Mouse (Mus musculus): ENCODE measurements around the gene Trpm4. TPM values are rescaled to one million over a fixed set of nuclear protein-coding genes. Genes with fewer than 3 reads are reported as not detected.
"Not testable (repeated sequence)": the region's sequence is repeated elsewhere in the genome, so short reads cannot be mapped to it uniquely, and the experiment has no call there.

Gene Trpm4
- 9.3 and 14.2 TPM in 2 replicates for total RNA-seq (2021)
- long read RNA-seq, full-length matches to known transcripts, result 7 of 14 reads
- long read RNA-seq, partial matches to known transcripts, result 5 of 14 reads
- long read RNA-seq, other reads (novel, unspliced or antisense), result 2 of 14 reads

- DNase-seq, result peak; percentile 85
These were observed at the start of gene Trpm4 for GRCm38 (mm10) chr7:45333431-45333982. Trpm4 (minus strand) TSS chr7:45333780.

- no peak for DNase-seq
These were observed 42.5 kb upstream of the Trpm4 start for GRCm38 (mm10) chr7:45376057-45376456.

DNA sequence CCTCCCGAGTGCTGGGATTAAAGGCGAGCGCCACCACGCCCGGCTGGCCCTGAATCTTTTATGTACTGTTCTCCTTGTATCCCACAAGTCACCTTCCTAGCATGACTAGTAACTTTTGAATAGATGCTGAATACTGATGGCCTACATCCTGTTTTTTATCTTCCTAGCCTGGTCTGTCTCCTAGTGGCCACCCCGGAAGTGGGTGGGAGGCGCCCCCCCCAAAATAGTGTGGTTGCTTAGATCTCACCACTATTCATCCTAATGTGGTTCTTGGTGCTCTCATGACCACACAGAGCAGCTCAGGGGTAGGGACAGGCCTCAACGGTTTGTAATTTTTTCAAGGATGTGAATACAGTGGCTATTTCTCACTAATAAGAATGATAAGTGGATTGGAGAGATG lies 41.0 kb upstream of the Trpm4 start:
- DNase-seq, result no peak

GRCm38 (mm10) chr7:45372371-45372770 lies 38.8 kb upstream of the Trpm4 start:
- no peak for DNase-seq

GRCm38 (mm10) chr7:45370475-45371311 lies 37.1 kb upstream of the Trpm4 start, which contains the start of gene Lin7b:
Lin7b (minus strand) TSS chr7:45370583.
- peak; percentile 91 for DNase-seq

DNA sequence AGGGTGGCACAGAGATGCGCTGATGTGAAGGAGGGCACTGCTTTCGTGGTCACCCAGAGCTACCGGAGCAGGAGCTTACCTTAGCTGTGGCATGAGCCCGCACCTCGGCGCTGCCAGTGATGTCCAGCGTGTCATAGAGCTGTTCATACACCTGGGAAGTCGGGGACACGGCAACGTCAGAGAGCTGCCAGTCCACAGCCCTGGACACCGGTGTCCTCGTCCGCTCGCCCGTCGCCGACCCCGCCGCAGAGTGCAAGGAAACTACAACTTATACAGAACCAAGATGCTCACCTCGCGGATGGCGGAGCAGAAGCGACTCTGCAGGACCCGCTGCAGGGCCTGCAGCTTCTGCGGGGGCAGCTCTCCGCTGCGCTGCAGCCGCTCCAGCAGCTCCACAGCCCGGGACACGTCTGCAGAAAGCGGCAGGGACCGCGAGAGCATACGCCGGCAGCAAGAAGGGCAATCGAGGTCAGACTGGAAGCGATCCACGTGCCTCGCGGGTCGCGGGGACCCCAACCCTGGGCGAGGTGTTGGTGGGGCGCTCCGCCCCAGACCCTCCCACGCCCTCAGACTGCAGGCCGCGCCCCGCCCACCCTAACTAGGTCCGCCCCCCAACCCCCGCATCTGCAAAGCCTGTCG lies 36.4 kb upstream of the Trpm4 start:
- no peak for DNase-seq

DNA sequence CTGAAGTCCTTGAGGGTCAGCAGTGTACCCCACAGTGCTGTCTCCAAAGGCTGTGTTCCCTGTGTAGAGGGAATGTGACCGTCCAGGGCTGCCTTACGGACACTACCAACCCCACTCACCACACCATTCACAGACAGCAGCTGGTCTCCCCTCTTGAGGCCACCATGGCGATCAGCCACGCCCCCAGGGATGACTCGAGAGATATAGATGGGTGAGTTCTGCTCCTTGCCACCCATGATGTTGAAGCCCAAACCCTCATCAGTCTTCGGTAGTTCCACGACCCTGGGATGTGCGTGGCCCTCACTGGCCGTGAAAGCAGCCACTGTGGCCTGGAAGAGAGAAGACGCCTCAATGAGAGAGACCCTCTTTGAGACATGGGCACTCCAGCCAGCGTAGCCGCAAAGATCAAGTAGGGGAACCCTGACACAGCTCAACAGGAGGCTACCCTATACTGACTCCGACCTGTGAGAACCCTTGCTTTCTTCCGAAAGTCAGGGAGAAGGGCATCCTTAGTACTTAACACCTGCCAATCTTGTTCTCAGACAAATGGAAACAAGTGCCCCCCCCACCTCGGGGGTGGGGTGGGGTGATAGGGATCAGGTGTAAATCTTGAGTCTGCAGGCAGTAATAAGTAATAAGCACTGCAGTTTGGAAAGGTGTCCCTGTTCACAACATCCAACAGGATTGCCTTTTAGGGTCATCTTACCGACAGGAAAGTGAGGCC lies 35.6 kb upstream of the Trpm4 start:
- DNase-seq, result no peak

- DNase-seq, result no peak
These were observed 34.6 kb upstream of the Trpm4 start for GRCm38 (mm10) chr7:45368178-45368577.

DNA sequence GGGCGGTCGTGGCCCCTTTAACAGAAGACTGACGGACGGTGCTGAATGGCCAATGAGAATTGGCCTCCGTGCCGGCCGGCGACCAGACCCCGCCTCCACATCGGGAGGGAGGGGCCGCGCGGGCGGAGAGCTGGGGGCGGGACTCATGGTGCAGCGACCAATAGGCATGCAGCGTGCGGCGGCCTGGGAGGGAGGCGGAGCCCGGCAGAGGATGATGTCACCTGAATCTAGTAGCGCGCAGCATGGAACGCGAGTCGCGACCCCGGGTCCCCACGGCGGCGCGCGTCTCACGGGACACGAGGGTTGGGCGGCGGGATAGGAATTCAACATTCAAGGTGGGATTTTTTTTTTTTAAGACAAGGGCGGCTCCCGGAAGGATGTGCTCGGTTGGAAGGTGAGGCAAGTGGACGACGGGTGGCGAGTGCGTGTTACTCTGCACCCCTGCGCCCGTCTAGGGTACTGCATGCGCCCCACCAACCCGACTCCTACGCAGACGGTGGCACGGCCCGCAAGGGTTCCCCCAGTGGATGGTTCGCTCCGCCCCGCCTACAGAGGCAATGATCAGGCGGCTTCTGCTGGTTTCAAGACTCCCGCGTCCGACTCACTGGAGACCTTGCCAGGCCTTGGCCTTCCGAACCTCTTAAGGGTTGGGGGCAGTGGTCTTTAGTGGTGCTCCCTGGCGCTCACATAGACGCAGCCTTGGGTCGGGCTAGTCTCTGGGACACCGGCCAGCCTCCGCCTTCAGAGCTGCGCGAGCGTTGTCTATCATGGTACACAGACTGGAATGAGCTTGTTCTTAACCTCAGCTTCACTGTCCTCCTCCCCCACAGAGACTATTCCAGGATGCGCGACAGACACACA lies 33.7 kb upstream of the Trpm4 start:
- peak; percentile 98 for DNase-seq

DNA sequence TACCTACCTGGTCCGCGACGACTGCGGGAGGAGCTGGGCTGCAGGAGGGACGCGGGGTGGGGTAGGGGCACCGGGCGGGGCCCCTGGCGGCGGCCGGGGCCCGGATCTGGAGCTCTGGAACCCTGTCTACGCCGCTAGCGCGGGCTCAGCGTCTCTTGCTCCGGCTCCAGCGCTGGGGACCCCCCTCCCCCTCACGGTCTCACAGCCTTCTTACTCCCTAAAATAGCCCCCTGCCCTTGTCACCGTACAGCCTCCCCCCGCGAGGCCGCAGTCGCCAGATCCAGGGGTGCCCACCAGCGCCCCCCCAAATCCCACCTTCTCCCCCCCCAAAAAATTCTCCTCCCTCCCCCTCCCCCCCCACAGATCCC lies 33.1 kb upstream of the Trpm4 start, which contains the start of gene Ppfia3:
Gene Ppfia3 (minus strand): TSS at position 368 of the 368 bp plus-strand sequence.
- no peak for DNase-seq

- DNase-seq, result peak; percentile 70
These were observed 32.4 kb upstream of the Trpm4 start for GRCm38 (mm10) chr7:45365742-45366651.

GRCm38 (mm10) chr7:45363983-45364382 lies 30.4 kb upstream of the Trpm4 start:
- DNase-seq, result no peak

GRCm38 (mm10) chr7:45362801-45363200 lies 29.2 kb upstream of the Trpm4 start:
- DNase-seq, result no peak

- peak; percentile 75 for DNase-seq
These were observed 27.7 kb upstream of the Trpm4 start for GRCm38 (mm10) chr7:45361243-45361804.

DNA sequence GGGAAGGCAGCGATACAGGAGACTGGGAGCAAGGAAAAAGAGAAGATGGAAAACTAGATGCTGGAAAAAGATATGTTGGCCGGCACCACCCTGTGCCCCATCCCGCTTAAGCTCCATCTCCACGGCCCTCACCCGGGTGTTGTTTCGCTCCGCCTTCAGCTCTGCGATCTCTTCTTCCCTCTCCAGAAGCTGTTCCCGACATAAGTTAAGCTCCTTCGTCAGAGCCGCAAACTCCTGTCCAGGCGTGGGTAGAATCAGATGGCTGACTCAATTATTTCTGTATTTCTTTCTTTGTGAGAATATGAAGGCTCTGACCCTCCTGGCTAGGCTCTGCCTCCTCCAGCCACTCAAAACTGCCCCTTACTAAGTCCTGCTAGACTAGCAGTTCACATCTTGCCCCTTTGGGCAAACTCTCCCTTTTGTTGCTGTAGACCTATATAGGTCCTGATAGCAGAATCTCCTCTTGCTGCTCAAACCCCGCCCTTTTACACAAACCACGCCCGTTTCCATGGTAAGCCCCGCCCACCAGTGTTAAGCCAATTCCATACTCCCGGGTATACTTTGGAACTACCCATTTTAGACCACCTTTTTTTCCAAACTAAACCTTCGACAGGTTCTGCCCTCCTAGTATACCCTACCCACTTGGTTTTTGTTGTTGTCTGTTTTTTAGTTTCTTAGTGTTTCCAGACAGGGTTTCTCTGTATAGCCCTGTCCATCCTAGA lies 27.0 kb upstream of the Trpm4 start:
- no peak for DNase-seq

DNA sequence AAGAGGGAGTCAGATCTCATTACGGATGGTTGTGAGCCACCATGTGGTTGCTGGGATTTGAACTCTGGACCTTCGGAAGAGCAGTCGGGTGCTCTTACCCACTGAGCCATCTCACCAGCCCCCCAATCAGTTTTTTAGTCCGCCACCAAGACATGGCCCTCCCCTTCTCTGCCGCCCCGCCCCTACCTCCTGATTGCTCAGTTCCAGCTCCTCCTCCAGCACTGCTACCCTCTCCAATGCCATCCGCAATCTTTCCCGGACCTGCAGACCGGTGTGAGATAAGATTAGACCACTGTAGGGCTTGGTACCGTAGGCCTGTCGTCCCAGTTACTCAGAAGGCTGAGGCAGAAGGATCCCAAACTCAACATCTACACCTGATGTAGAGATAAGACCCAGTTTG lies 25.5 kb upstream of the Trpm4 start:
- DNase-seq, result not testable (repeated sequence)

GRCm38 (mm10) chr7:45356087-45356486 lies 22.5 kb upstream of the Trpm4 start:
- DNase-seq, result no peak

DNA sequence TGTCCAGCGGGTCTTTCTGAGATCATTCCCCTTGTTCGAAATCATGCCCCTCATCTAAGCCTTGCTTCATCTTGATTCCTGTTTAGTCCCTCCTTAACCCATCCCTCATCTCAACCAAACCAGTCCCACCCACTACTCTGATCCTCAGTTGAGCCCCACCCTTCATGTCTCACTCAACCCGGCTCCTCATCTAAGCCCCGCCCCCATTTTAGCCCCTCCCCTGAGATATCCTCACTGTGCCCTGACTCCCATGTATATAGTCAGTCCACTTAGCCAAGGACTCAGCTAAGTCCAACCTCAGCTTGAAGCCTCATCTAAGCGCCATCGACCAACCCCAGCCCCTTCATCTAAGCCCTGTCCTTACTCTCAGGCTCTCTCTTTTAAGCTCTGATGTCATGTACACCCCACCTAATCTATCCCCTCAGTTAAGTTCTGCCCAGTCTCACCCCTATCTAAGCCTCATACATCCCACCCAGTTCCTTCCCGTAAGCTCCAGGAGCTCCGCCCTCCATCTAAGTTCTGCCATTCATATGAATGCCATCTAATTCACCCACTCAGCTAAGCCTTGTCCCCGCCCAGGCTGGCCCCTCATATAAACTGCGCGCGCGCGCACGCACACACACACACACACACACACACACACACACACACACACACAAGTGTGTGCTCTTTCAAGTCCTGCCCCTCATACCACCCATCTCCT lies 21.9 kb upstream of the Trpm4 start:
- DNase-seq, result no peak

DNA sequence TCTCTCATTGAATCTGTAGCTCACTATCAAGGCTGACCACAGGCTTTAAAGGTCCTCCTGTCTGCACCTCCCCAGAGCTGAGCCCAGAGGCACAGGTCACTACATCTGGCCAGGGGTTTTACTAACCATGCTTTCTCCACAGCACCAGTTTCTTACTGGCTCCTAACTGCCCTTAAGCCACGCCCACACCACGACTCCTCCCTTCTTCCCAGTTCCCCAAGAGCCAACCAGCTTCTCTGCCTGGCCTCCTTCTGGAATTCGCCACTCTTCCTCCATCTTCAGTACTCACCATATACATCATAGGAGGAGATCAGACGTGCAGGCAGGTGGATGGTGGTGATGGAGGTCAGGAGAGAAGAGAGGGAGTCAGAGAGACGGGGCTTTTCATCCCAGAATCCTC lies 19.5 kb upstream of the Trpm4 start:
- DNase-seq, result no peak

Data from adrenal gland, postnatal 25 days (tissue).